ENCODE assay signal across 24 mouse cellular contexts in genomic region chr19:14447474-14447873, GRCm38 (mm10).
DNase-seq lines count a peak whose midpoint lies in the region; ATAC-seq and TF ChIP-seq lines count a peak whose summit lies in the region.
"Had no signal": no experiment of that assay in that cellular context is flagged by ENCODE, and none has a peak within 500 bp of the region (broad histone marks: within the 10 kb centered on the region; RNA-seq: fewer than 3 reads in every experiment).

No protein-coding gene starts in this region.

- no peak overlapping the region for H3K4me2 ChIP-seq in forebrain, embryonic 11.5 days (ENCODE audit: low read depth, low read length, severe bottlenecking)
- H3K4me2 ChIP-seq in forebrain, embryonic 16.5 days (ENCODE audit: low read length) = no peak overlapping the region
- H3K4me2 ChIP-seq: intestine, embryonic 15.5 days; limb, embryonic 13.5 days; liver, embryonic 13.5 days; lung, embryonic 15.5 days; midbrain, embryonic 12.5 days had no signal

- WGBS in forebrain, embryonic 11.5 days = 67% methylated on average over 1 of the region's 1 CpGs
- 21% methylated on average over 1 of the region's 1 CpGs for WGBS in forebrain, embryonic 16.5 days

- DNase-seq in forebrain, embryonic 11.5 days (ENCODE audit: low spot score) = no peak
- DNase-seq in left cerebral cortex, postnatal 4 days = peak; percentile 41
- DNase-seq in left cerebral cortex, adult 18-20 months (ENCODE audit: low spot score in 2 of 2) = no peak
- peak; percentile 6 for DNase-seq in MEL (ENCODE audit: low read depth, low spot score)
- DNase-seq in brain, adult 2 months (ENCODE audit: low read depth, low spot score) = peak; percentile 11
- DNase-seq in gastrocnemius, adult 2 months = no peak
- no peak for DNase-seq in thymus, postnatal 36 days
- DNase-seq: adrenal gland, adult 2 months; gastrocnemius, postnatal 14 days; heart, adult 2 months; heart, postnatal 4 days; kidney, adult 9 months; kidney, postnatal 25 days; layer of hippocampus, adult 9-11 months; liver, embryonic 13.5 days; thymus, postnatal 14 days had no signal

- no peak for TF ChIP-seq RAD21 in MEL (IDR thresholded peaks at IDR 0.05; ENCODE audit: low read depth, low read length)

- no peaks in the 10 kb centered on the region for H3K79me2 ChIP-seq in MEL (ENCODE audit: control insufficient read depth, insufficient read depth, low read length, poor library complexity)

- TF ChIP-seq EP300 in MEL (IDR thresholded peaks at IDR 0.05; ENCODE audit: low read depth in 1 of 2, low read length in 2 of 2) = no peak

- no peaks in the 10 kb centered on the region for H3K27me3 ChIP-seq in forebrain, embryonic 11.5 days (ENCODE audit: control insufficient read depth, insufficient read depth, low read length)
- 0 out of 2 replicates have a peak, but pooled peaks cover 5% of the 10 kb centered on the region for H3K27me3 ChIP-seq in forebrain, embryonic 16.5 days (replicated peaks; ENCODE audit: control insufficient read depth, insufficient read depth, low read length)
- H3K27me3 ChIP-seq in MEL (ENCODE audit: control insufficient read depth in 1 of 2, insufficient read depth in 2 of 2, low read length in 2 of 2) = no peaks in the 10 kb centered on the region
- H3K27me3 ChIP-seq: CH12.LX; intestine, embryonic 15.5 days; limb, embryonic 13.5 days; liver, embryonic 13.5 days; lung, embryonic 15.5 days had no signal

- no peak overlapping the region for H3K27ac ChIP-seq in forebrain, embryonic 11.5 days (ENCODE audit: low read depth, low read length)
- no peak overlapping the region for H3K27ac ChIP-seq in forebrain, embryonic 16.5 days (ENCODE audit: low read length)
- H3K27ac ChIP-seq in MEL (ENCODE audit: control insufficient read depth, low read depth, low read length) = no peak overlapping the region
- H3K27ac ChIP-seq in gastrocnemius, adult 2 months = no peak overlapping the region
- H3K27ac ChIP-seq: heart, adult 2 months; intestine, embryonic 15.5 days; limb, embryonic 13.5 days; liver, embryonic 13.5 days; lung, embryonic 15.5 days; macrophage; midbrain, embryonic 12.5 days; stomach, postnatal 0 days had no signal

- H3K36me3 ChIP-seq in forebrain, embryonic 11.5 days (ENCODE audit: control insufficient read depth, insufficient read depth, low read length) = no peaks in the 10 kb centered on the region; the same call in 1 of the 2 replicates
- peaks cover 6% of the 10 kb centered on the region; the same call in 1 of the 2 replicates for H3K36me3 ChIP-seq in forebrain, embryonic 16.5 days (ENCODE audit: control insufficient read depth, insufficient read depth)
- no peaks in the 10 kb centered on the region; a peak in 2 of 4 replicates for H3K36me3 ChIP-seq in MEL (ENCODE audit: control insufficient read depth in 1 of 2, insufficient read depth in 2 of 2, low read length in 2 of 2)

- no peaks in the 10 kb centered on the region for H3K9me3 ChIP-seq in forebrain, embryonic 11.5 days (ENCODE audit: control insufficient read depth, low read length)
- no peaks in the 10 kb centered on the region; the same call in 1 of the 2 replicates for H3K9me3 ChIP-seq in forebrain, embryonic 16.5 days (ENCODE audit: control insufficient read depth, low read length)
- no peaks in the 10 kb centered on the region for H3K9me3 ChIP-seq in MEL (replicated peaks; ENCODE audit: insufficient read depth, low read length)
- H3K9me3 ChIP-seq: intestine, embryonic 15.5 days; limb, embryonic 13.5 days; liver, embryonic 13.5 days; lung, embryonic 15.5 days; midbrain, embryonic 12.5 days had no signal

- H3K4me1 ChIP-seq in forebrain, embryonic 11.5 days (replicated peaks; ENCODE audit: control insufficient read depth, insufficient read depth, low read length) = peaks cover 2% of the 10 kb centered on the region; the same call in 1 of the 2 replicates
- peaks cover 3% of the 10 kb centered on the region for H3K4me1 ChIP-seq in forebrain, embryonic 16.5 days (replicated peaks; ENCODE audit: control insufficient read depth, insufficient read depth, low read length)
- peaks cover 0 to 3% of the 10 kb centered on the region in 2 experiments; a peak in 1 of 4 replicates for H3K4me1 ChIP-seq in MEL (ENCODE audit: control insufficient read depth in 1 of 2, insufficient read depth in 2 of 2, low read length in 2 of 2)
- H3K4me1 ChIP-seq: intestine, embryonic 15.5 days; limb, embryonic 13.5 days; liver, embryonic 13.5 days; lung, embryonic 15.5 days had no signal

- no peak for TF ChIP-seq POLR2A in MEL (IDR thresholded peaks at IDR 0.05; ENCODE audit: control insufficient read depth in 1 of 2, insufficient read depth in 1 of 2, low read depth in 1 of 2, low read length in 2 of 2, poor library complexity in 1 of 2)

- no peak for TF ChIP-seq CTCF in MEL (IDR thresholded peaks at IDR 0.05 in 2 of 3, conservative IDR thresholded peaks at IDR 0.05 in 1 of 3; ENCODE audit: control insufficient read depth in 1 of 3, insufficient read depth in 1 of 3, low read depth in 2 of 3, low read length in 3 of 3, poor library complexity in 1 of 3, severe bottlenecking in 1 of 3)
- TF ChIP-seq CTCF in gastrocnemius, adult 2 months (IDR thresholded peaks at IDR 0.05) = no peak

- no peak overlapping the region for H3K4me3 ChIP-seq in forebrain, embryonic 11.5 days (ENCODE audit: low read depth, low read length)
- H3K4me3 ChIP-seq in forebrain, embryonic 16.5 days (replicated peaks; ENCODE audit: low read length) = no peak overlapping the region
- no peak overlapping the region for H3K4me3 ChIP-seq in MEL (ENCODE audit: control insufficient read depth in 1 of 2, insufficient read depth in 1 of 2, low read depth in 2 of 2, low read length in 2 of 2)
- H3K4me3 ChIP-seq in gastrocnemius, adult 2 months = no peak overlapping the region
- H3K4me3 ChIP-seq: heart, adult 2 months; intestine, embryonic 15.5 days; limb, embryonic 13.5 days; liver, embryonic 13.5 days; lung, embryonic 15.5 days; midbrain, embryonic 12.5 days had no signal

- intact Hi-C loops in left cerebral cortex, postnatal 4 days (cut with DNase I) = no loop called here
- intact Hi-C loops in gastrocnemius, adult 2 months (cut with DNase I) = no loop called here

- peak; percentile 70 for ATAC-seq in forebrain, embryonic 11.5 days (replicated peaks; ENCODE audit: low FRiP score)
- ATAC-seq in forebrain, embryonic 16.5 days = no peak
- ATAC-seq: intestine, embryonic 15.5 days had no signal

- no peak overlapping the region for H3K9ac ChIP-seq in forebrain, embryonic 11.5 days (ENCODE audit: low read length)
- H3K9ac ChIP-seq in forebrain, embryonic 16.5 days (replicated peaks; ENCODE audit: low read depth, low read length) = no peak overlapping the region
- no peak overlapping the region for H3K9ac ChIP-seq in MEL (ENCODE audit: control insufficient read depth, low read depth, low read length, poor library complexity, severe bottlenecking)
- H3K9ac ChIP-seq: intestine, embryonic 15.5 days; limb, embryonic 13.5 days; liver, embryonic 13.5 days; lung, embryonic 15.5 days; midbrain, embryonic 12.5 days had no signal

TF ChIP-seq in MEL, 35 proteins besides CTCF, POLR2A, EP300 and RAD21:
- TF ChIP-seq POLR2AphosphoS5 (IDR thresholded peaks at IDR 0.05; ENCODE audit: borderline replicate concordance, low read depth, low read length) (no peak), GABPA (IDR thresholded peaks at IDR 0.05; ENCODE audit: low read depth, low read length) (no peak), TAL1 (IDR thresholded peaks at IDR 0.05; ENCODE audit: low read length) (no peak)
TF ChIP-seq in MEL: peak in this region for 0.

Comparison
In these comparisons a context has a peak if more than half of its experiments do, and no peak if none do; other contexts are left out.
1. DNase-seq: peak in left cerebral cortex, postnatal 4 days (single experiment), MEL (single experiment) and brain, adult 2 months (single experiment); none in forebrain, embryonic 11.5 days (single experiment), left cerebral cortex, adult 18-20 months (0 of 2), gastrocnemius, adult 2 months (single experiment) and thymus, postnatal 36 days (0 of 2).